Mouse (Mus musculus): ENCODE measurements around the gene Upf2.

GRCm38 (mm10) chr2:6087151-6087550, 135.9 kb downstream of the Upf2 start:
- TF ChIP-seq POLR2A (IDR thresholded peaks at IDR 0.05; ENCODE audit: control insufficient read depth, low read depth, low read length), result no peak
- TF ChIP-seq CTCF (IDR thresholded peaks at IDR 0.05; ENCODE audit: control insufficient read depth, insufficient read depth, insufficient replicate concordance, low read depth, low read length), result no peak
